Mouse (Mus musculus): ENCODE measurements at regions not wholly inside any gene's neighbourhood (a gene's known extent, or its start where the extent isn't known, plus 50 kb on each side); places are given as distances from the start of the nearest gene placed in this dataset.

- H3K27ac ChIP-seq (ENCODE audit: low read depth) = no peak overlapping the region
- H3K4me2 ChIP-seq = no peak overlapping the region
- 18% methylated on average over 3 of the region's 3 CpGs for WGBS
- no peak overlapping the region for H3K4me3 ChIP-seq (ENCODE audit: low read depth, low read length)
- H3K9ac ChIP-seq = no peak overlapping the region
- H3K4me1 ChIP-seq (ENCODE audit: insufficient read depth) = 0 out of 2 replicates have a peak, but pooled peaks cover 4% of the 10 kb centered on the region
- ATAC-seq (ENCODE audit: insufficient read depth) (no peak), DNase-seq (no peak)
- no peak for TF ChIP-seq CTCF (IDR thresholded peaks at IDR 0.05; ENCODE audit: low read depth)
- no peaks in the 10 kb centered on the region for H3K9me3 ChIP-seq (ENCODE audit: low read depth, low read length)
- no peaks in the 10 kb centered on the region for H3K27me3 ChIP-seq (ENCODE audit: insufficient read depth, low read length)
- no peaks in the 10 kb centered on the region for H3K36me3 ChIP-seq (ENCODE audit: insufficient read depth)
Observed at GRCm38 (mm10) chr16:12884556-12884955, 224.9 kb upstream of the Ercc4 start.

DNA sequence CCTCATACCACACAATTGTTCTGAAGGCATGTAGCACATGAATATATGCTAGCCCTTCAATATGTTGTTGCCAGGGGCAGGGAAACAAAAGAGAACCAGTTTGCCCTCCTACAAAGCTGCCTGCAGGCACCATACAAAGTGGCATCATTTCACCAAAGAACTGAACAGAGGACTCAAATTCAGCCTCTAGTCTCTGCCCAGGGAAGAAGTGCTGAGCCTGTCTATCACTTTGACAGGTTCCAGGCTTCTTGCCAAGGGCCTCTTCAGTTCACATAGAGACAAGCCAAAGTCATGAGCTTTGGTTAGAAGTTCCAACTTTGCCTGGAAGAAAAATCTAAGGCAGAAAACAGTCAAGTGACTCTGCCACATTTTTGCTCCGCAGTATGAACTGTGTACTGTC lies 223.4 kb upstream of the Ercc4 start:
- Histone ChIP-seq H3K4me3 (ENCODE audit: low read depth, low read length) (no peak overlapping the region), H3K4me2 (no peak overlapping the region), H3K4me1 (ENCODE audit: insufficient read depth) (0 out of 2 replicates have a peak, but pooled peaks cover 4% of the 10 kb centered on the region), H3K27ac (ENCODE audit: low read depth) (no peak overlapping the region), H3K36me3 (ENCODE audit: insufficient read depth) (no peaks in the 10 kb centered on the region), H3K9ac (no peak overlapping the region), H3K27me3 (ENCODE audit: insufficient read depth, low read length) (no peaks in the 10 kb centered on the region), H3K9me3 (ENCODE audit: low read depth, low read length) (no peaks in the 10 kb centered on the region)
- 40% methylated on average over 1 of the region's 1 CpGs for WGBS
- ATAC-seq (ENCODE audit: insufficient read depth) (peak; percentile 57; the same call in 1 of the 2 replicates), DNase-seq (peak; percentile 84)
- TF ChIP-seq CTCF (IDR thresholded peaks at IDR 0.05; ENCODE audit: low read depth) = no peak

DNA sequence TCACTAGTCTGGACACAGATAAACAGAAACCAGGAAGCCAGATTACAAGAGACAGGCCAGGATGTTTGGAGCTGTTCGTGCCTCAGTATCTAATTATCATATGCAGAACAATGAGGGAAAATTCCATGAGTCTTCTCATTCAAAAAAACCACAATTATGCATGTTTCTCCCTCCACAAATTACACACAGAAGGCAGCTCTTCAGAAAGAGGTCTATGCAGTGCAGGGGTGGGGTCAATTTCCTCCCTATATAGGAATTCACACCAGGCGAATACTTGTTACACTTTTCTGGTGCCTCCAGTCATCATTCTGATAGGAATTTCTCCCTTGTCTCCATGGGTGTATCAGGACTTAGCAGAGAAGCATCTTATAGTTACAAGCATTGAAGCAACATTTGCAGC lies 222.1 kb upstream of the Ercc4 start:
- no peak overlapping the region for H3K9ac ChIP-seq
- no peak overlapping the region for H3K4me2 ChIP-seq
- DNase-seq (no peak), ATAC-seq (ENCODE audit: insufficient read depth) (no peak)
- H3K4me3 ChIP-seq (ENCODE audit: low read depth, low read length) = no peak overlapping the region
- no peak overlapping the region for H3K27ac ChIP-seq (ENCODE audit: low read depth)
- H3K27me3 ChIP-seq (ENCODE audit: insufficient read depth, low read length) = no peaks in the 10 kb centered on the region
- no peak for TF ChIP-seq CTCF (IDR thresholded peaks at IDR 0.05; ENCODE audit: low read depth)
- 0 out of 2 replicates have a peak, but pooled peaks cover 4% of the 10 kb centered on the region for H3K4me1 ChIP-seq (ENCODE audit: insufficient read depth)
- H3K9me3 ChIP-seq (ENCODE audit: low read depth, low read length) = no peaks in the 10 kb centered on the region
- WGBS = 63% methylated on average over 2 of the region's 2 CpGs
- H3K36me3 ChIP-seq (ENCODE audit: insufficient read depth) = no peaks in the 10 kb centered on the region

- H3K9me3 ChIP-seq (ENCODE audit: low read depth, low read length) = no peaks in the 10 kb centered on the region
- no peak overlapping the region for H3K9ac ChIP-seq
- 94% methylated on average over 1 of the region's 1 CpGs for WGBS
- no peak for DNase-seq
- no peak overlapping the region for H3K27ac ChIP-seq (ENCODE audit: low read depth)
- no peak overlapping the region for H3K4me2 ChIP-seq
- no peaks in the 10 kb centered on the region for H3K27me3 ChIP-seq (ENCODE audit: insufficient read depth, low read length)
- no peak overlapping the region for H3K4me3 ChIP-seq (ENCODE audit: low read depth, low read length)
- no peak for TF ChIP-seq CTCF (IDR thresholded peaks at IDR 0.05; ENCODE audit: low read depth)
- no peaks in the 10 kb centered on the region for H3K36me3 ChIP-seq (ENCODE audit: insufficient read depth)
- H3K4me1 ChIP-seq (ENCODE audit: insufficient read depth) = 0 out of 2 replicates have a peak, but pooled peaks cover 2% of the 10 kb centered on the region
- ATAC-seq (ENCODE audit: insufficient read depth) = no peak
Observed at GRCm38 (mm10) chr16:12890094-12890493, 219.4 kb upstream of the Ercc4 start.

DNA sequence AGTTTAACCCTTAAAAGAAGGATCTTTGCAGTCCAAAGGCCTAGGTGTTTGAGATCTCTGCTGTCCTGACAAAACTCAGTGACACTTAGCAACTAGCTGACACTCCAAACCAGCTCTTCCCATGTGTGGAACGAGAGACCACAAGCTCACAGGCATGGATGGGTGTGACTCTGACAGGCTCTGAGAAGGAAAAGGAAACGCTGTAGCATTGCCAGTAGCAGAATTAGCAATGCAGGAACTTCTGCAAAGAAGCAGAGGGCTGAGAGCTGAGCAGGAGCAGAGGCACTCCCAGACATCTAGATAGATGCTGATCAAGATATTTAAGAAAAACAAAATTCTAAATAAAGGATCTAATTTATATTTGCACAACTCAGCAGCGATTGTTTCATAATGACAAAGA lies 218.9 kb upstream of the Ercc4 start:
- H3K27ac ChIP-seq (ENCODE audit: low read depth) = no peak overlapping the region
- no peaks in the 10 kb centered on the region for H3K4me1 ChIP-seq (ENCODE audit: insufficient read depth)
- H3K4me3 ChIP-seq (ENCODE audit: low read depth, low read length) = no peak overlapping the region
- no peak overlapping the region for H3K4me2 ChIP-seq
- no peaks in the 10 kb centered on the region for H3K9me3 ChIP-seq (ENCODE audit: low read depth, low read length)
- no peak overlapping the region for H3K9ac ChIP-seq
- ATAC-seq (ENCODE audit: insufficient read depth) (no peak), DNase-seq (no peak)
- whole genome bisulfite sequencing = 58% methylated on average over 3 of the region's 3 CpGs
- H3K36me3 ChIP-seq (ENCODE audit: insufficient read depth) = no peaks in the 10 kb centered on the region
- TF ChIP-seq CTCF (IDR thresholded peaks at IDR 0.05; ENCODE audit: low read depth) = no peak
- H3K27me3 ChIP-seq (ENCODE audit: insufficient read depth, low read length) = no peaks in the 10 kb centered on the region

GRCm38 (mm10) chr16:12892658-12893305 lies 216.7 kb upstream of the Ercc4 start:
- no peaks in the 10 kb centered on the region for H3K4me1 ChIP-seq (ENCODE audit: insufficient read depth)
- no peak for DNase-seq
- H3K4me2 ChIP-seq = no peak overlapping the region
- no peak overlapping the region for H3K4me3 ChIP-seq (ENCODE audit: low read depth, low read length)
- WGBS = 80% methylated on average over 7 of the region's 7 CpGs
- TF ChIP-seq CTCF (IDR thresholded peaks at IDR 0.05; ENCODE audit: low read depth) = no peak
- no peaks in the 10 kb centered on the region for H3K27me3 ChIP-seq (ENCODE audit: insufficient read depth, low read length)
- no peaks in the 10 kb centered on the region for H3K9me3 ChIP-seq (ENCODE audit: low read depth, low read length)
- no peak overlapping the region for H3K9ac ChIP-seq
- no peaks in the 10 kb centered on the region for H3K36me3 ChIP-seq (ENCODE audit: insufficient read depth)
- H3K27ac ChIP-seq (ENCODE audit: low read depth) = no peak overlapping the region
- no peak for ATAC-seq (ENCODE audit: insufficient read depth)

DNA sequence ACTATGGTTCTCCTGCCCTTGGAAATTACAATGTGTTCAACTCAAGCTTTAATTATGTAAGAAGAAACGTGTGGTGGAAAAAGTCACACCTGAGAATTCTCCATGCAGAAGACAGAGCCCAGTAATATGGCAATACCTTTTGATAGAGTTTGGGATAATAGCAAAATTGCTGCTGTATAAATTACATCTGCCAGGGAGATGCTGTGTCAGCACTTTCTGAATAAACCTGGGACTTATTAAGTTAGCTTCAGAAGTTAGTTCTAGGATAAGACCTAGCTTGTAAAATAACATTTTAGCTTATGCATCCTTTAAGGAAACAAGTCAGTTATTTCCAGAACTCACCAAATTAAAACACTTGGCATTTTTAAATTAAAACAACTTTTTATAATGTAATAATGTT lies 212.2 kb upstream of the Ercc4 start:
- H3K4me3 ChIP-seq (ENCODE audit: low read depth, low read length) = no peak overlapping the region
- WGBS = 76% methylated on average over 1 of the region's 1 CpGs
- H3K36me3 ChIP-seq (ENCODE audit: insufficient read depth) = no peaks in the 10 kb centered on the region
- no peaks in the 10 kb centered on the region for H3K9me3 ChIP-seq (ENCODE audit: low read depth, low read length)
- no peaks in the 10 kb centered on the region for H3K27me3 ChIP-seq (ENCODE audit: insufficient read depth, low read length)
- no peak overlapping the region for H3K9ac ChIP-seq
- H3K4me1 ChIP-seq (ENCODE audit: insufficient read depth) = no peaks in the 10 kb centered on the region
- DNase-seq (no peak), ATAC-seq (ENCODE audit: insufficient read depth) (no peak)
- no peak overlapping the region for H3K4me2 ChIP-seq
- TF ChIP-seq CTCF (IDR thresholded peaks at IDR 0.05; ENCODE audit: low read depth) = no peak
- no peak overlapping the region for H3K27ac ChIP-seq (ENCODE audit: low read depth)

Data from lung, embryonic 14.5 days (tissue).